Mouse (Mus musculus) hindbrain, embryonic 11.5 days (tissue): ENCODE measurements at regions not wholly inside any gene's neighbourhood (a gene's known extent, or its start where the extent isn't known, plus 50 kb on each side); places are given as distances from the start of the nearest gene placed in this dataset.

Experiments used
- ATAC-seq: fragments of 200-750 bp; cut with Nextera tagmentation; 2 replicates; pipeline ENCODE4 v1.8.0; 2017; ENCODE audit warnings: mild to moderate bottlenecking, moderate TSS enrichment, moderate library complexity; ENCODE audit not compliant: low FRiP score
- DNase-seq: peaks from one replicate; pipeline ENCODE4 v3.0.0-alpha.2; 2015; ENCODE audit warnings: low spot score
- H3K27ac ChIP-seq: fragments of 300-500 bp; sonication (generic); 2 replicates; pipeline ENCODE4 v1.5.1; 2014; ENCODE audit warnings: mild to moderate bottlenecking, low read depth, low read length
- H3K27me3 ChIP-seq: fragments of 300-500 bp; sonication (generic); 2 replicates; pipeline ENCODE4 v1.6.1; 2014; ENCODE audit warnings: mild to moderate bottlenecking, low read length, moderate library complexity, mixed read lengths; ENCODE audit not compliant: control insufficient read depth, insufficient read depth
- H3K36me3 ChIP-seq: fragments of 300-500 bp; sonication (generic); 2 replicates; pipeline ENCODE4 v1.6.1; 2014; ENCODE audit warnings: mild to moderate bottlenecking, low read length, moderate library complexity, mixed read lengths; ENCODE audit not compliant: control insufficient read depth, insufficient read depth
- H3K4me1 ChIP-seq: fragments of 300-500 bp; sonication (generic); replicated peaks from 2 replicates; pipeline ENCODE4 v1.6.1; 2014; ENCODE audit warnings: low read length, mixed read lengths; ENCODE audit not compliant: control insufficient read depth, insufficient read depth
- H3K4me2 ChIP-seq: fragments of 300-500 bp; sonication (generic); replicated peaks from 2 replicates; pipeline ENCODE4 v1.6.1; 2014; ENCODE audit warnings: mild to moderate bottlenecking, low read depth, low read length
- H3K4me3 ChIP-seq: fragments of 300-500 bp; sonication (generic); 2 replicates; pipeline ENCODE4 v1.5.1; 2014; ENCODE audit warnings: low read depth, low read length
- H3K9ac ChIP-seq: fragments of 300-500 bp; sonication (generic); 2 replicates; pipeline ENCODE4 v1.6.1; 2014; ENCODE audit warnings: low read depth, low read length
- H3K9me3 ChIP-seq: fragments of 300-500 bp; sonication (generic); 2 replicates; pipeline ENCODE4 v1.6.1; 2016; ENCODE audit warnings: low read length; ENCODE audit not compliant: control insufficient read depth
- WGBS: fragments of 180-500 bp; shearing (Covaris S2); extraction: QIAGEN DNeasy Blood & Tissue Kit; methylation state at CpG from one replicate; pipeline ENCODE4 v1.1.7; 2014; 5-methylcytosine and 5-hydroxymethylcytosine counted together

GRCm38 (mm10) chr5:50406923-50407322, 348.1 kb upstream of the Adgra3 start:
- no peaks in the 10 kb centered on the region for H3K4me1 ChIP-seq
- 23% methylated on average over 1 of the region's 1 CpGs for WGBS
- ATAC-seq = no peak
- no peak for DNase-seq
- H3K36me3 ChIP-seq = no peaks in the 10 kb centered on the region
- no peak overlapping the region for H3K9ac ChIP-seq
- H3K4me2 ChIP-seq = no peak overlapping the region
- H3K27ac ChIP-seq = no peak overlapping the region
- H3K9me3 ChIP-seq = no peaks in the 10 kb centered on the region
- no peaks in the 10 kb centered on the region for H3K27me3 ChIP-seq
- H3K4me3 ChIP-seq = no peak overlapping the region

DNA sequence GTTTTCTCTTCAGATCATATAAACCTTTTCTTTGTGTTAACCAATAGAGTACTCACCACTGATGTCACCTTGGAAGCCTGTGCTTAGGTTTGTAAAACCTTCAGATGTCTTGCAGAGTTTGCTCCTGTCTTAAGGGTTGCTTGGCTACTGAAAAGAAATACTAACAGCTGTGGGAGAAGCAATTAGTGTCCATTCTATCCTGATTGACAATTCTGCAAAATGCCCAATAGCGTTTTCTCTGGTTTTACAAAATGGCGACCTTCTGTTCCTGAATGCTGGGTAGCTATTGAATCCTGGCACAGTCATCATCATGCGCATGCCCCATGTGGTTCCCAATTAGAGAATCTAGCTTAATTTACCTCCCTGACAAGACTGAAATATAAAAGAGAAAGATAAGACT, 347.7 kb upstream of the Adgra3 start:
- Histone ChIP-seq H3K4me2 (no peak overlapping the region), H3K27ac (no peak overlapping the region), H3K9ac (no peak overlapping the region), H3K36me3 (no peaks in the 10 kb centered on the region), H3K4me3 (no peak overlapping the region), H3K27me3 (no peaks in the 10 kb centered on the region), H3K4me1 (no peaks in the 10 kb centered on the region), H3K9me3 (no peaks in the 10 kb centered on the region)
- DNase-seq = no peak
- WGBS = 80% methylated on average over 3 of the region's 3 CpGs
- no peak for ATAC-seq
